ENCODE assay signal across 8 mouse cellular contexts in the genomic region with DNA sequence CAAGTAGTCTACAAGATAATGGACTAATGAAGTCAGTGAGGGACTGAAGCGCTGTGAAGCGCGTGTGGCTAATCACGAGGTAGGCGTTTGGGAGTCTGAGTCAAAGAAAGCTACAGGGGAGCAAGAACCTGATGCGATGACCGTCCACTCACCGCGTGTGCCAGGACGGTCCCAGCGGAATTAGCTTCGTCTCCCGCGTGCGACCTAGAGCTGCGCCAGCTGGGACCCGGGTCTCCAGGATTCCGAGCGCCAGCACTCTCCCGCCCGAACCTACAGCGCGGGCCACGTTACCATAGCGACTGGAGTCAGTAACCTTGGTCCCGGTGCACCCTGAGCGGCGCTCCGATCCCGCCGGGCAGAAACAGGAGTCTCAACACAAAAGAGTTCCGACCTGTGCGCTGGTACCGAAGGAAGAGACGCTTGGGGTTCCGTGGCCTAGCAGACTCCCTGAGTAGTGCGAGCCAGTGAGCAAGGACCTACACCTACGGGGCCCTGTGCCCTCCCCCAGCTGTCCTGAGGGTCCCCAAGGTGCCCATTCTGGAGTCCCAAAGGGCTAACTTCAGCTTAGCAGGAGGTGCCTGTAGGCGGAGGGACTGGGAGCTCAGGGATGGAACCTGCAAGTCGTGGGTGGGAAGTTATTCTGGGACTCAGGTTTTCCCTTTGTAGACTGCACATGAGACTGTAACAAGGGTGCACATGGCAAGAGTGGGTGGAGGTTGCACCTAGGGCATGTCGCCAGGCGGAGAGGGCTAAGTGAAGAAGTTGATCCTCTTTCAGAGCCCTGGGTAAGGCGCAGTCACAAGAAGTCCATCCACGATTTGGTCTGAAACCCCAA. TPM values are rescaled to one million over a fixed set of nuclear protein-coding genes. Genes with fewer than 3 reads are reported as not detected.
DNase-seq lines count a peak whose midpoint lies in the region; ATAC-seq and TF ChIP-seq lines count a peak whose summit lies in the region.

A gene (minus strand): TSS at position 309 of the 835 bp plus-strand sequence.

- no peaks in the 10 kb centered on the region for H3K9me3 ChIP-seq in forebrain, embryonic 14.5 days (replicated peaks; ENCODE audit: control insufficient read depth, low read length)

- H3K4me2 ChIP-seq in forebrain, embryonic 14.5 days (ENCODE audit: low read length): peak within 1 kb of the TSS; percentile 59

- no peaks in the 10 kb centered on the region for H3K27me3 ChIP-seq in forebrain, embryonic 14.5 days (replicated peaks; ENCODE audit: control insufficient read depth, insufficient read depth, low read length)

- peak; percentile 82 for ATAC-seq in cerebellum, adult (ENCODE audit: insufficient number of reproducible peaks, low FRiP score, low TSS enrichment)
- ATAC-seq in forebrain, embryonic 14.5 days: peak; percentile 95
- peak; percentile 90 for ATAC-seq in neutrophil, adult 5-6 weeks (ENCODE audit: extremely low read depth, insufficient number of reproducible peaks, low FRiP score, poor library complexity, severe bottlenecking)

- peak; percentile 8; the same call in 1 of the 2 replicates for TF ChIP-seq POLR2A in lung, adult 2 months (IDR thresholded peaks at IDR 0.05; ENCODE audit: borderline replicate concordance, extremely low read depth, low read depth, low read length)

- 0 out of 2 replicates have a peak, but pooled peaks cover 3% of the 10 kb centered on the region for H3K4me1 ChIP-seq in forebrain, embryonic 14.5 days (ENCODE audit: control insufficient read depth, insufficient read depth, low read length)
- peaks cover 4% of the 10 kb centered on the region for H3K4me1 ChIP-seq in lung, adult 2 months (ENCODE audit: control insufficient read depth, insufficient read depth, low read length)

- peak within 1 kb of the TSS; percentile 61 for H3K9ac ChIP-seq in forebrain, embryonic 14.5 days (ENCODE audit: low read length)

- intact Hi-C loops in heart, postnatal 14 days (cut with DNase I): no loop called here

- no peak within 1 kb of the TSS for H3K27ac ChIP-seq in forebrain, embryonic 14.5 days (ENCODE audit: low read depth, low read length)

- no peaks in the 10 kb centered on the region for H3K36me3 ChIP-seq in forebrain, embryonic 14.5 days (ENCODE audit: control insufficient read depth, insufficient read depth, low read length)

- peak within 1 kb of the TSS; percentile 61 for H3K4me3 ChIP-seq in forebrain, embryonic 14.5 days (ENCODE audit: low read depth, low read length)
- peak within 1 kb of the TSS; percentile 98 for H3K4me3 ChIP-seq in lung, adult 2 months (replicated peaks; ENCODE audit: extremely low read depth, low read depth, low read length)

- no peak for TF ChIP-seq CTCF in lung, adult 2 months (IDR thresholded peaks at IDR 0.05; ENCODE audit: insufficient read depth, low read length)

- DNase-seq in ES-CJ7 (ENCODE audit: low read depth, low spot score): peak; percentile 95
- peak; percentile 91 for DNase-seq in forebrain, embryonic 14.5 days (ENCODE audit: low spot score)
- peak; percentile 88 to 92 for DNase-seq in heart, postnatal 14 days
- peak; percentile 87 to 94 for DNase-seq in layer of hippocampus, adult 18-20 months (ENCODE audit: low spot score in 2 of 2)
- DNase-seq in lung, adult 2 months: peak; percentile 86
- DNase-seq in thymus, adult 18-20 months: peak; percentile 54 to 68

- WGBS in forebrain, embryonic 14.5 days: 9% methylated on average over 44 of the region's 44 CpGs
- 10% methylated on average over 44 of the region's 44 CpGs for WGBS in lung, adult 2 months

RNA-seq across cellular contexts. Expression of the gene that starts here (rescaled TPM):
- 5.0 and 6.5 TPM in 2 replicates for polyA plus RNA-seq in forebrain, embryonic 14.5 days (2014; fragmentation: Nextera tagmentation; extraction: Ambion mirVana)
- total RNA-seq in heart, postnatal 14 days (2021): 1 to 10 TPM; 1.2 to 1.6 TPM
- 1 to 10 TPM; 6.9 to 7.7 TPM for total RNA-seq in layer of hippocampus, adult 18-20 months (2021)
- 2.6 and 2.9 TPM in 2 replicates for polyA plus RNA-seq in lung, adult 2 months (2012; rRNA removed)
- total RNA-seq in neutrophil, adult 5-6 weeks (2017): 3.5 and 4.7 TPM in 2 replicates
